Mouse (Mus musculus): ENCODE measurements around the gene Rrnad1.

Gene Rrnad1

DNA sequence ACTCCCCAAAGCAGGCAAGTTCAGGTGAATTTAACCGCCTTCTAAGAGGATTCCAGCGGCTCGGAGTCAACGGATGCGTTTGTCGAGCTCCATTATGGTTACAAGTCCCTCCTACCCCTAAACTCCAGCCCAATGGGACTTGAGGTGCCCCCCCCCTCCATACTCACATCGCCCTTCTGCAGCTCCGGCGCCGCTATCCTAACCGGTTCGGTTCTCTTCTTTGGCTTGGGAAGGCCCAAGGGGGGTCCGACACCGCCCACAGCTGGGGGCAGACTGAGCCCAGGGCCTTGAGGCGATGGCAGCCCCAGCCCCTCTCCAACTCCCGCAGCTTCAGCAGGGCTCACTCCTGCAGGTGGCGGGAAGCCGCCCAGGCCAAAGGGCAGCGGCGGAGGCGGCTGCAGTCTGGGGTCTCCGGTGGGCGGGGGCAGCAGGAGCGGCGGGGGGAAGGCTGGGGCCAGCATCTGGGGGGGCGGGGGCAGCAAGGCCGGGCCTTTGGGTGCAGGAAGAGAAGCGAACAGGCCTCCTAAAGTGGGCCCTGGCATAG, 45.7 kb downstream of the Rrnad1 start:
- DNase-seq (ENCODE audit: low spot score): peak; percentile 42

DNA sequence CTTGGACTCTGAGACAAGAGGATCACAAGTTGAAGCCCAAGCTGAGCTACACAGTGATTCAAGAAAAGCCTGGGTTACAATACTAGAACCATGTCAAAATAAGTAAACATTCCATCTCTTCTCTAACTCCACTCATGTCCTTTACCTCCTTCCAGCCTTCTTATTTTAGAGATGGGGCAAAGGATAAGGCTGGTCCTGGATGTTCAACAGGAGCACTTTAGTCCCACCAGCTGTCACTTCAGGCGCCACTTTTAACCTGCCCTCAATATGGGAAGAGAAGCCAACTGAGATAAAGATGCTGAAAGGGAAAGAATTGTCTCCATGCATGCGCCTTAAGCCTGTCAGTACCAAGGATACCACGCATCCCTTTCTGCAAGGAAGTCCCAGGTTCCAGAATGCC, 46.2 kb downstream of the Rrnad1 start:
- DNase-seq (ENCODE audit: low spot score): no peak

DNA sequence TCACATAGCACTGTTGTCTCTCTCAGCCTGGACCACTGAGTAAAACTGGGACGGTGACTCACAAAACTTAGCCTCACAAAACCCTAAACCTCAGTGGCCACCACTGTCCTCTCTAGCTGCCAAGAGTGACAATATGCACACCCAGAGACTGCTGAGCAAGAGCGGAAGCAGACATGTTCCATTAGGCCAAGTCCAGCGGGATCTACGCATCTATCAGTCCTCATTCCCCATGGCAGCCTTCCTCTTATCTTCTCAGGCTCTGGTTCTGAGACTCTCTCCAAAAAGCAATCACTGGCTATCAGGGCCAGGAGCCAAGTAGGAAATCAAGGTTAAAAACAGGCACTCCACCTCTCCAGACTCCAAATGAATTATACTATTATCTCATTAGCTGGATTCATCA, 52.8 kb downstream of the Rrnad1 start:
- DNase-seq (ENCODE audit: low spot score): no peak

All from urinary bladder, postnatal 14 days (tissue).